Mouse (Mus musculus): ENCODE measurements around the gene Gm21830. TPM values are rescaled to one million over a fixed set of nuclear protein-coding genes. Genes with fewer than 3 reads are reported as not detected.
"Not testable (repeated sequence)": the region's sequence is repeated elsewhere in the genome, so short reads cannot be mapped to it uniquely, and the experiment has no call there.

The Gm21830 gene
- not detected in 2 replicates for polyA plus RNA-seq (2015; fragmentation: Nextera tagmentation; extraction: Ambion mirVana)

GRCm38 (mm10) chr2:67413425-67413824 is at the start of gene Gm21830:
Gm21830 (plus strand) TSS chr2:67413725.
- not testable (repeated sequence) for H3K9ac ChIP-seq (ENCODE audit: low read length); H3K27ac ChIP-seq (replicated peaks); H3K9me3 ChIP-seq (ENCODE audit: control insufficient read depth, low read length); H3K4me1 ChIP-seq (replicated peaks; ENCODE audit: control insufficient read depth, insufficient read depth); H3K4me3 ChIP-seq (ENCODE audit: low read depth, low read length); H3K4me2 ChIP-seq (replicated peaks; ENCODE audit: low read depth); ATAC-seq (ENCODE audit: low FRiP score, low TSS enrichment); H3K27me3 ChIP-seq (ENCODE audit: control insufficient read depth, insufficient read depth, low read length); H3K36me3 ChIP-seq (ENCODE audit: control insufficient read depth, insufficient read depth, low read length); DNase-seq (ENCODE audit: low spot score)
- WGBS = no CpG with 5 or more reads among the region's 1 CpGs

DNA sequence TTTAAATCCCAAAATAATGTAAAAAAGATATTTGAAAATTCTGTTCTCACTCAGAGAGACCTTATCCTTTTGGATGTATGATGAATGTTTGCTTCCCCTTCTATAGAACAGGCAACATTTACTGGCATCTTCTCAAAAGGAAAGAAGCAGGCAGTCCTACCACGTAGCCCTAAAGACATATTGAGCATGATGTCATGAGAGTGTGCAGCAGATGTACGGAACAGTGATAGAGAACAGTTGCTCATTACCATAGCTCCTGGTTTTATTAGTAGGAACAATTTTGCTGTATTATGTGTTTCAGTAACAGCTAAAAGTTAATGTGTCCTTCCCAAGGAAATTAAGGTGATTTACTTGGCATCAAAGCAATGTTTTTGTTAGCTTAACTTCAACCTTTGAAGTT is 49.0 kb upstream of the Gm21830 start:
- Histone ChIP-seq H3K4me3 (ENCODE audit: low read depth, low read length) (no peak overlapping the region), H3K9ac (ENCODE audit: low read length) (no peak overlapping the region), H3K27me3 (ENCODE audit: control insufficient read depth, insufficient read depth, low read length) (no peaks in the 10 kb centered on the region), H3K9me3 (ENCODE audit: control insufficient read depth, low read length) (no peaks in the 10 kb centered on the region), H3K4me1 (replicated peaks; ENCODE audit: control insufficient read depth, insufficient read depth) (no peaks in the 10 kb centered on the region), H3K36me3 (ENCODE audit: control insufficient read depth, insufficient read depth, low read length) (no peaks in the 10 kb centered on the region), H3K27ac (replicated peaks) (no peak overlapping the region), H3K4me2 (replicated peaks; ENCODE audit: low read depth) (no peak overlapping the region)
- DNase-seq (ENCODE audit: low spot score) (no peak), ATAC-seq (ENCODE audit: low FRiP score, low TSS enrichment) (no peak)
- TF ChIP-seq CTCF (IDR thresholded peaks at IDR 0.05; ENCODE audit: low read depth) (no peak), EP300 (optimal IDR thresholded peaks at IDR 0.05) (no peak)
- WGBS = 75% methylated on average over 2 of the region's 2 CpGs

GRCm38 (mm10) chr2:67378504-67378903 is 35.0 kb upstream of the Gm21830 start:
- 57% methylated on average over 3 of the region's 3 CpGs for WGBS
- ATAC-seq (ENCODE audit: low FRiP score, low TSS enrichment) = no peak
- Histone ChIP-seq H3K27me3 (ENCODE audit: control insufficient read depth, insufficient read depth, low read length) (no peaks in the 10 kb centered on the region), H3K4me2 (replicated peaks; ENCODE audit: low read depth) (no peak overlapping the region), H3K4me1 (replicated peaks; ENCODE audit: control insufficient read depth, insufficient read depth) (no peaks in the 10 kb centered on the region), H3K4me3 (ENCODE audit: low read depth, low read length) (no peak overlapping the region), H3K36me3 (ENCODE audit: control insufficient read depth, insufficient read depth, low read length) (no peaks in the 10 kb centered on the region), H3K9ac (ENCODE audit: low read length) (no peak overlapping the region), H3K9me3 (ENCODE audit: control insufficient read depth, low read length) (no peaks in the 10 kb centered on the region), H3K27ac (replicated peaks) (no peak overlapping the region)
- TF ChIP-seq CTCF (IDR thresholded peaks at IDR 0.05; ENCODE audit: low read depth) (no peak), EP300 (optimal IDR thresholded peaks at IDR 0.05) (no peak)
- DNase-seq (ENCODE audit: low spot score) = no peak

DNA sequence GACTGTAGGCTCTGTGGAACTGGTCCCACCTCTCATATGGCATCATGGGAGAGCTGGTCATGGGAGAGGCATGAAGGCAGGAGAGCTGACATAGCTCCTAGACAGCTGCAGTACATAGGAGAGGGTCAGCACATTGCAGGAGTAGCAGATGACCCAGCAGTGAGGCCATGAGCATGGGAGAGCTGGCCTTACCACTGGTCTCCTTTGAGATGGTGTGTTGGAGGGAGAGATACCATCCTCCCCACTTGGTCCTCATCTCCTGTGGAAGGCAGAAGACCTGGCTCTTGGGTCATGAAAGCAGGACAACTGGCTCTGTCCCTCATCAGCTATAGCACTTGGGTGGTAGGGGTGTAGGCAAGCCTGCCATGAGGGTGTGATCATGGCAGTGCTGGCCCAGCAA is 7.3 kb downstream of the Gm21830 start:
- H3K27me3 ChIP-seq (ENCODE audit: control insufficient read depth, insufficient read depth, low read length) = no peaks in the 10 kb centered on the region
- no peaks in the 10 kb centered on the region for H3K36me3 ChIP-seq (ENCODE audit: control insufficient read depth, insufficient read depth, low read length)
- H3K4me2 ChIP-seq (replicated peaks; ENCODE audit: low read depth) = no peak overlapping the region
- ATAC-seq (ENCODE audit: low FRiP score, low TSS enrichment) (no peak), DNase-seq (ENCODE audit: low spot score) (no peak)
- no peak overlapping the region for H3K9ac ChIP-seq (ENCODE audit: low read length)
- no peak overlapping the region for H3K27ac ChIP-seq (replicated peaks)
- no peaks in the 10 kb centered on the region for H3K9me3 ChIP-seq (ENCODE audit: control insufficient read depth, low read length)
- H3K4me3 ChIP-seq (ENCODE audit: low read depth, low read length) = no peak overlapping the region
- no peak for TF ChIP-seq EP300 (optimal IDR thresholded peaks at IDR 0.05)
- TF ChIP-seq CTCF (IDR thresholded peaks at IDR 0.05; ENCODE audit: low read depth) = no peak
- no peaks in the 10 kb centered on the region for H3K4me1 ChIP-seq (replicated peaks; ENCODE audit: control insufficient read depth, insufficient read depth)

- no peaks in the 10 kb centered on the region for H3K27me3 ChIP-seq (ENCODE audit: control insufficient read depth, insufficient read depth, low read length)
- no peak for ATAC-seq (ENCODE audit: low FRiP score, low TSS enrichment)
- H3K4me3 ChIP-seq (ENCODE audit: low read depth, low read length) = no peak overlapping the region
- no peak overlapping the region for H3K4me2 ChIP-seq (replicated peaks; ENCODE audit: low read depth)
- H3K9ac ChIP-seq (ENCODE audit: low read length) = no peak overlapping the region
- WGBS = 83% methylated on average over 1 of the region's 1 CpGs
- no peaks in the 10 kb centered on the region for H3K9me3 ChIP-seq (ENCODE audit: control insufficient read depth, low read length)
- H3K36me3 ChIP-seq (ENCODE audit: control insufficient read depth, insufficient read depth, low read length) = no peaks in the 10 kb centered on the region
- no peak for DNase-seq (ENCODE audit: low spot score)
- no peak overlapping the region for H3K27ac ChIP-seq (replicated peaks)
- H3K4me1 ChIP-seq (replicated peaks; ENCODE audit: control insufficient read depth, insufficient read depth) = no peaks in the 10 kb centered on the region
- TF ChIP-seq CTCF (IDR thresholded peaks at IDR 0.05; ENCODE audit: low read depth) = no peak
- TF ChIP-seq EP300 (optimal IDR thresholded peaks at IDR 0.05) = no peak
Observed at GRCm38 (mm10) chr2:67422799-67423198, 9.3 kb downstream of the Gm21830 start.

GRCm38 (mm10) chr2:67433081-67433480 is 19.6 kb downstream of the Gm21830 start, which contains the start of gene Gm26727:
Gm26727 (minus strand) TSS chr2:67433181.
- no peak for TF ChIP-seq CTCF (IDR thresholded peaks at IDR 0.05; ENCODE audit: low read depth)
- ATAC-seq (ENCODE audit: low FRiP score, low TSS enrichment) = no peak

More at GRCm38 (mm10) chr2:67433081-67433480, 19.6 kb downstream of the Gm21830 start, which contains the start of gene Gm26727:
- Histone ChIP-seq H3K27me3 (ENCODE audit: control insufficient read depth, insufficient read depth, low read length) (no peaks in the 10 kb centered on the region), H3K9me3 (ENCODE audit: control insufficient read depth, low read length) (no peaks in the 10 kb centered on the region), H3K4me3 (ENCODE audit: low read depth, low read length) (no peak within 1 kb of the TSS), H3K9ac (ENCODE audit: low read length) (no peak within 1 kb of the TSS), H3K27ac (replicated peaks) (no peak within 1 kb of the TSS), H3K4me1 (replicated peaks; ENCODE audit: control insufficient read depth, insufficient read depth) (no peaks in the 10 kb centered on the region), H3K36me3 (ENCODE audit: control insufficient read depth, insufficient read depth, low read length) (no peaks in the 10 kb centered on the region), H3K4me2 (replicated peaks; ENCODE audit: low read depth) (no peak within 1 kb of the TSS)
- WGBS = 46% methylated on average over 2 of the region's 2 CpGs
- no peak for DNase-seq (ENCODE audit: low spot score)

Measured in stomach, postnatal 0 days (tissue).